Mouse (Mus musculus) limb, embryonic 15.5 days (tissue): ENCODE data around the gene Gpr152. TPM values are rescaled to one million over a fixed set of nuclear protein-coding genes. Genes with fewer than 3 reads are reported as not detected.

ENCODE experiments used
- ATAC-seq: fragments of 200-750 bp; cut with Nextera tagmentation; 2 replicates; pipeline ENCODE4 v1.8.0; 2017; ENCODE audit warnings: low read depth, moderate TSS enrichment; ENCODE audit not compliant: insufficient number of reproducible peaks, low FRiP score, low TSS enrichment
- H3K27ac ChIP-seq: fragments of 300-500 bp; sonication (generic); 2 replicates; pipeline ENCODE4 v1.5.1; 2015; ENCODE audit warnings: moderate library complexity, mild to moderate bottlenecking, inconsistent platforms
- H3K27me3 ChIP-seq: fragments of 300-500 bp; sonication (generic); 2 replicates; pipeline ENCODE4 v1.6.1; 2015; ENCODE audit warnings: inconsistent platforms
- H3K36me3 ChIP-seq: fragments of 300-500 bp; sonication (generic); 2 replicates; pipeline ENCODE4 v1.6.1; 2015; ENCODE audit warnings: inconsistent platforms
- H3K4me1 ChIP-seq: fragments of 300-500 bp; sonication (generic); 2 replicates; pipeline ENCODE4 v1.6.1; 2015; ENCODE audit warnings: inconsistent platforms
- H3K4me2 ChIP-seq: fragments of 300-500 bp; sonication (generic); 2 replicates; pipeline ENCODE4 v1.6.1; 2015; ENCODE audit warnings: mild to moderate bottlenecking, inconsistent platforms
- H3K4me3 ChIP-seq: fragments of 300-500 bp; sonication (generic); 2 replicates; pipeline ENCODE4 v1.5.1; 2015; ENCODE audit warnings: mild to moderate bottlenecking, inconsistent platforms
- H3K9ac ChIP-seq: fragments of 300-500 bp; sonication (generic); 2 replicates; pipeline ENCODE4 v1.6.1; 2015; ENCODE audit warnings: inconsistent platforms
- H3K9me3 ChIP-seq: fragments of 300-500 bp; sonication (generic); 2 replicates; pipeline ENCODE4 v1.6.1; 2016; ENCODE audit warnings: inconsistent platforms
- WGBS: fragments of 180-500 bp; shearing (Covaris S2); methylation state at CpG from one replicate; pipeline ENCODE4 v1.1.7; 2015; 5-methylcytosine and 5-hydroxymethylcytosine counted together
- polyA plus RNA-seq: library from polyadenylated mRNA; unstranded; fragments of >200 nt; fragmentation: Nextera tagmentation; extraction: Ambion mirVana; gene quantifications from 2 replicates; pipeline ENCODE4 v1.2.1, GENCODE M21; 2015

Gpr152 gene
- polyA plus RNA-seq, 1 experiment from 2014 or later = not detected

DNA sequence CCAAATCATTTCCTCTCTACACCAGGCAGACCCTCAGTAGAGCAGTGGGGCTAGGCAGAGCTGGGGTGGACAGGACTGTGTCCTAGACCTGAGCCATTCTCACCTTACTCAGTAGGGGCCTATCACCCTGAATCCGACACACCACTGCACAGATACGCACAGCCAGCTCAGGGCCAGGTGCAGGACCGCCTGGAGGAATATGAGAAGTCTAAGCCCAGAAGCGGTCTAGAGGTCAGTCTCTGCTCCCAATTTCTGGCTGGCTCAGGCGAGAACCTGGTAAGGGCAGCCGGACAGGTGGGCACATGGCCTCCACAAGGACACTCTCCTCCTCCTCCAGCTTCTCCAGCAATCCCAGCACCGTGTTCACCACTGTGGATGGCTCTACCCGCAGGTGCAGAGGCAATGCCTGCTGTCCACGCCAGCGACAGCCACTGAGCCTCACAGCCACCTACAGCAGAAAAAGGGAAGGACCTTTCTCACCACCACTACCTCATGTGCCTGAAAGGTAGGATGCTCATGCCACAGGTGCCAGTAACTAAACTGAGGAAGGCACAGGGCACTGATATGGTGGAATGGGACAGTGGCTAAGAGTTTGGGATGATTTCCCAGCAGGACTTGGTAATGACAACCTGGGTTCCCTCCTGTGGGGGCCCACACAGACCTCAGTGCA, 31.3 kb downstream of the Gpr152 start:
- Histone ChIP-seq H3K36me3 (no peaks in the 10 kb centered on the region), H3K9me3 (no peaks in the 10 kb centered on the region), H3K4me2 (no peak overlapping the region), H3K4me3 (no peak overlapping the region), H3K27me3 (no peaks in the 10 kb centered on the region), H3K4me1 (peaks cover 39% of the 10 kb centered on the region), H3K27ac (peak overlapping the region; percentile 96), H3K9ac (no peak overlapping the region)
- no peak for ATAC-seq
- 84% methylated on average over 10 of the region's 10 CpGs for WGBS

DNA sequence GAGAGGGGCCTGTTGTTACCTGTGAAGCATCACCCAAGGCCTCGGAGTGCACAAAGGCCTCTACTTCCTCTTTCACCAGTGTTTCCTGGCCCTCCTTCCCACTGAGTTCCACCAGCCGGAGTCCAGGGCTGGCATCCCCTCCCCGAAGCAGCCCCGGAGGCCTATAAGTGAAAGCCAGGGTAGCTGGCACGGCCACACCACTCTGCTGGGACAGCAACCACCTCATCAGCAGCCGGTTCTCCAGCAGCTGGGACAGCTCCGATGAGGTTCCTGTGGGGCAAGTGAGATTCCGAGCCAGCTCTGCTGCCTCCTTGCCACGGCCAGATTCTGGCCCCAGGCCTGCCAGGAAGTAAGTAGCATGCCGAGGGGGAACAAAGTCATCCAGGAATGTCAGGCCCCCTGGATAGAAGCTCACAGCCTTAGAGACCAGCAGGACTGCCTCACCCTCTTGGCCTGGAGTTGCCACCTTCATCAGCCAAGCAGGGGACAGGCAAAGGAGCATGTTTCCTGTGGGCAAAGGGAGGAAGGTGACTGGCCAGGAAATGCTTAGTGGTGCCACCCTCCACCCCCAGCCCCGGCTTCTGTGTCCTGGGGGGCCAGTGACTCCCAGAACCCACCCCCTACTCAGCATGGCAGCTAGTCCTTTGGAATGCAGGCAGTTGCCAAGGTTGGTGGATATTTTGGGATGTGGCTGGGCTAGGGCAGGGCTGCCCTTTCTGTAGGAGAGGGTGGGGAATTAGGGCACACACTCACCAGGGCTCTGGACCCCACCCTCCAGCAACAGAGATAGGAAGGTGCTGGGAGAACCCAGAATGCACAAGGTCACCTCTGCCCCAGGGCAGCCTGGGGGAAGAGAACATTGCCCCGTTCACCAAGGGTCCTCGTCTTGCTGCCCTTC, 32.1 kb downstream of the Gpr152 start:
- WGBS = 43% methylated on average over 13 of the region's 13 CpGs
- Histone ChIP-seq H3K27ac (peak overlapping the region; percentile 66), H3K36me3 (no peaks in the 10 kb centered on the region), H3K27me3 (no peaks in the 10 kb centered on the region), H3K4me3 (no peak overlapping the region), H3K4me1 (peaks cover 39% of the 10 kb centered on the region), H3K9ac (no peak overlapping the region), H3K9me3 (no peaks in the 10 kb centered on the region), H3K4me2 (no peak overlapping the region)
- no peak for ATAC-seq

DNA sequence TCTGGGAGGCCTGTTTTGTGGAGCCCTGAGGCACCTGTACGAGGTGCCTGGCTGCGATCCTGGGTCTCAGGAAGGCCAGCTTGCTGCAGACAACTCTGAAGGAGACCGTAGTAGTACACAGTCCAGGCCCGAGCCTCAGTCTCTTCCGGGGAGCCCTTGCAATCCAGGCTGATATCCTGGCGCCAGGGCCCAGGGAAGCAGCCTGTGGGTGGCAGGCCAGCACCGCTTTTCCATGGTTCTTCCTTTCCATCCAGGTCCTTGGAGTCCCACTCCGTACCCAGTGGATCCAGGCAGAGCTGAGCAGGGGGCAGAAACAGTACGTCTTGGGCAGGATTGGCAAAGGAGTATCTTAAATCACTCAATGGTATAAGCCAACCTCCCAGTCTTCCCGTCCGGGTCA, 33.3 kb downstream of the Gpr152 start:
- no peaks in the 10 kb centered on the region for H3K9me3 ChIP-seq
- H3K4me3 ChIP-seq = no peak overlapping the region
- H3K36me3 ChIP-seq = no peaks in the 10 kb centered on the region
- ATAC-seq = no peak
- WGBS = 58% methylated on average over 11 of the region's 11 CpGs
- no peak overlapping the region for H3K9ac ChIP-seq
- no peak overlapping the region for H3K4me2 ChIP-seq
- peaks cover 39% of the 10 kb centered on the region for H3K4me1 ChIP-seq
- H3K27me3 ChIP-seq = no peaks in the 10 kb centered on the region
- H3K27ac ChIP-seq = no peak overlapping the region

DNA sequence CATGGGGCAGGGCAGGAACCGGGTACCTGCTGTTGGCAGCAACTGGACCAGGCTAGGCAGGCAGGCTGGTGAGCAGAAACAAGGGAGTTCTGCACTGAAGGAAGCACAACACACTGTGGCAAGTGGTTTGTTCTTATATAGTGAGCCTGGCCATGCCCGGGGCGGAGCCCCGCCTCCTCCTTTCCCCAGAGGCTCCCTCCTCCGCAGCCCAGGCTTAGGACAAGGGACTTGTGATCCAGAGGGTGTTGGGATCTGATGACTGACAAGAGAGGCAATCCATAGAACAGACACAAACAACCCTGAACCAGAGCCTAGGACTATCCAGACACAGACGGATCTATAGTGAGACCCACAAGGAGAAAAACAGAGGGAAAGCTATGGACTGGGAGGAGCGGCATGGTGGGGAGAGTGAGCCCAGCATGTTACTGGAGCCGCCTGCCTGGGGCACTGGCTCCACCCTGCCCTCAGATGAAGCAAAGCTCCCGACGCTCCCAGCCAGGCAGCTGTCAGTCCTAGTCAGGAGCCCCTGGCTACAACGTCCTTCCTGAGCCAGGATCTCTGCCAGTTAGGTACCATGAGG, 35.9 kb downstream of the Gpr152 start, which contains the start of gene Carns1:
Carns1 (minus strand) TSS at position 112 of the 580 bp plus-strand sequence.
- H3K4me1 ChIP-seq = peaks cover 27% of the 10 kb centered on the region
- H3K27ac ChIP-seq = peak within 1 kb of the TSS; percentile 29; the same call in 1 of the 2 replicates
- 5% methylated on average over 11 of the region's 11 CpGs for WGBS
- H3K36me3 ChIP-seq = no peaks in the 10 kb centered on the region
- no peaks in the 10 kb centered on the region for H3K9me3 ChIP-seq
- H3K4me2 ChIP-seq = peak within 1 kb of the TSS; percentile 35
- 0 out of 2 replicates have a peak within 1 kb of the TSS, but pooled peaks have one; percentile 23 for H3K9ac ChIP-seq
- H3K4me3 ChIP-seq = no peak within 1 kb of the TSS
- no peaks in the 10 kb centered on the region for H3K27me3 ChIP-seq
- ATAC-seq = peak; percentile 49; the same call in 1 of the 2 replicates

DNA sequence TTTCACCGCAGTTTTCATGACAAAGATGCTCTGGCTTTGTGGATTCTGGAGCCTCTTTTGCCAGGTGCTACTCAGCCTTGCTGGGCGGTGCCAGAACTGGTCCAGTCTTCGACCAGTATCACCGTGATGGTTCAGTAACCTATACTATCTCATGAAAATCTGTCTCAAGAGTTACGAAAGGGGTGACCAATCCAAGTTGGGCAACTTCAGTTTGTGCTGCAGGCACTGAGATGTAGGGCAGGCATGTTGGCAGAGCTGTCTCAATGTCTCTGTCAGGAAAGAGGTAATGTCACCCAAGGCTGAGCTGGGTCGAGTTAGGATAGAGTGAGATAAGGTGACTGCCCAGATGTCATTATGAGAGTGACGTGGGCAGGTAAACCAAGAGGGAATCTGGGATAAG, 40.8 kb downstream of the Gpr152 start:
- peaks cover 14% of the 10 kb centered on the region for H3K4me1 ChIP-seq
- no peak overlapping the region for H3K27ac ChIP-seq
- H3K27me3 ChIP-seq = no peaks in the 10 kb centered on the region
- no peak for ATAC-seq
- H3K4me2 ChIP-seq = no peak overlapping the region
- WGBS = 88% methylated on average over 7 of the region's 7 CpGs
- no peak overlapping the region for H3K4me3 ChIP-seq
- H3K36me3 ChIP-seq = no peaks in the 10 kb centered on the region
- no peak overlapping the region for H3K9ac ChIP-seq
- H3K9me3 ChIP-seq = no peaks in the 10 kb centered on the region

DNA sequence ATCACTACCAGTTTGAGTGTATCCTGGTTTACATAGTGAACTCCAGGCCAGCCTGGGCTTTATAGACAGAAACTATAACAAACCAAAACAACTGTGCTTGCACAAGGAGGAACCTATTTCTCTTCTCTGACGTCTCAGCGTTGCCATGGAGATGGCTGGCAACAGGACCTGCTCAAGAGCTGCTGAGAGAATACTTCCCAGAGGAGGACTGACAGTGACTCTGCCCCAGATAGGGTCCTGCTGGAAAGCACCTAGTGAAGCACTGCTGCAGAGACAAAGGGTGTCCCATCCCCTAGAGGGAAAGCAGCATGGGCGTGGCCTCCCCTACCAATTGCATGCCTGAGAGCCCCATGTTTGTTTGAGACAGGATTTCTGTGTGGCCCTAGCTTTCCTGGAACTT, 42.3 kb downstream of the Gpr152 start:
- Histone ChIP-seq H3K36me3 (no peaks in the 10 kb centered on the region), H3K9me3 (no peaks in the 10 kb centered on the region), H3K4me3 (no peak overlapping the region), H3K4me1 (peaks cover 11% of the 10 kb centered on the region), H3K9ac (no peak overlapping the region), H3K27me3 (no peaks in the 10 kb centered on the region), H3K27ac (no peak overlapping the region), H3K4me2 (no peak overlapping the region)
- ATAC-seq = no peak
- 37% methylated on average over 3 of the region's 3 CpGs for WGBS

DNA sequence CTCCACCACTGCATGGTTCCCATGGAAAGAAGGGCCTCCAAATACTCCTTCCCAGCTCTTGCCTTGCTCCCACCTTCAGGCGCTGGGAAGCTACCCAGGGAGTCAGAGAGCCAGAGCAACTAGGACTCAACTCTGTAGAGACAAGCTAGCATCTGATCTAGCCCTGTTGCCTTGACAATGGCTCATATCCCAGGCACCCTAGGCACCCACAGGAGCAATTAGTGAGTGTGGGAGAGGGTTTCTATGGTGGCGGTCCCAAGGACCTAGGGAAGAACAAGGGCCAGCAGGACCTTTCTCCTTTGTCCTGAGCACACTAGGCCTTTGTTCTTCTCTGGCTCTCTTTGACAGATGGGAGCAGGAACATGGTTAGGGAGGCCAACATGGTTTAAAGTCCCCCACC, 44.1 kb downstream of the Gpr152 start:
- Histone ChIP-seq H3K4me3 (no peak overlapping the region), H3K4me1 (peaks cover 11% of the 10 kb centered on the region), H3K4me2 (no peak overlapping the region), H3K27ac (no peak overlapping the region), H3K27me3 (no peaks in the 10 kb centered on the region), H3K36me3 (no peaks in the 10 kb centered on the region), H3K9me3 (no peaks in the 10 kb centered on the region), H3K9ac (no peak overlapping the region)
- no peak for ATAC-seq
- WGBS = 86% methylated on average over 2 of the region's 2 CpGs

DNA sequence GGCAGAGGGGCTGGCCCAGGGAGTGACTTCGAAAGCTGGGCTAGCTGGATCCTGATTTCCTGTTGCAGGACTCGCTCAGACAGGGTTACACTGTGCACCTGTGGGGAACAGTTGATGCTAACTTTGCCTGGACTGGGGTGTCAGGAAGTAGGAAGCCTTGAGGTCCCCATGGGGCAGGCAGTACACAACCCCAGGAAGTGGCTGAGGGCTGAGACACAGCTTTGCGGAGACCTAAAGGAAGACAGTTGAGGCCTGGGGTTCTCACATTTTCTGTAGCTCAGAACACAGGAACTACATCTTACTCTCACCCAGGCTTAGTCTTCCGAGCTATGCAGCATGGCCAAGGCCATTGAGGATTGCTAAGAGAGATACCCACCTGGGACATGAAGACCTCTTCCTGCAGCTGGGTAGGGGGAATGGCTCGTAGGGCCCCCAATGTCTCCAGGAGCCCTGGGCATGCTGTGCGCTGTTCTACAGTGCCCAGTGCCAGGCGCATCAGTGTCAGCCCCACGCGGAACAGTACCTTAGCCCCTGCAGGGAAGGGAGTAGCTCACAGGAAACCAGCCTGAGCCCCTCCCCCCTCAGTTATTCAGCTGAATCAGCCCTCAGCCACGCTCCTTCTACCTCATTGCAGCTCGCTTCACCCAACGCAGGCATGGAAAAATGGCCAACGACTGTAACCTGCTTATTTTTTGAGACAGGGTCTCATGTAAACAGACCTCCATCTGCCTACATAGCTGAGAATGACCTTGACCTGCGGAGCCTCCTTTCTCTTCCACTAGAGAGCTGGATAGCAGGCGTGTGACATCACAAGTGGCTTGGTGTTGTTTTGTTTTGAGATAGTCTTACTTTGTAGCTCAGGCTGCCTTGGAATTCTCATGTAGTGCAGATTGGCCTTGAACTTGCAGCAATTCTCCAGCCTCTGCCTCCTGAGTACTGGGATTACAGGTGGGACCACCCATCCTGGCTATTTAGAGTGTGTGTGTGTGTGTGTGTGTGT, 45.7 kb downstream of the Gpr152 start:
- Histone ChIP-seq H3K4me2 (no peak overlapping the region), H3K27me3 (no peaks in the 10 kb centered on the region), H3K27ac (peak overlapping the region; percentile 34; the same call in 1 of the 2 replicates), H3K36me3 (no peaks in the 10 kb centered on the region), H3K4me3 (no peak overlapping the region), H3K4me1 (peaks cover 11% of the 10 kb centered on the region), H3K9me3 (no peaks in the 10 kb centered on the region), H3K9ac (no peak overlapping the region)
- 59% methylated on average over 15 of the region's 15 CpGs for WGBS
- ATAC-seq = no peak

DNA sequence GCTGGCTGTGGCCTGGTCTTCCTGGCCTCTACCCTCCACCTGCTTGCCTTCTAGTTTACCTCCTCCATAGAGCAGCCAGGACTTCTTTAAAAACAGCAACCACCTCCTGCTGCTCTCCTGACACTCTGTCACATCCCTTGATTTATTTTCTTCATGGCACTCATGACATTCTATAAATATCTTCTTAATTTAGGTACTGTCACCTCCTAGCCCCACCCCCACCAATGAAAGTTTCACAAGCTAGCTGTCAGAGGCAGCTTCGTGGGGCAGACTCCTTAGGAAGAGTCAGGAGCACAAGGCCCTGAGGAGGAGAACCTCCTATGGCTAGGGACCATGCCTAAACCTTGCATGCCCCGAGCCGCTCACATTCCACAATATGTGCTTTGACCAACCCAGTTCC, 47.7 kb downstream of the Gpr152 start:
- Histone ChIP-seq H3K4me3 (no peak overlapping the region), H3K27ac (no peak overlapping the region), H3K4me2 (no peak overlapping the region), H3K9ac (no peak overlapping the region), H3K36me3 (no peaks in the 10 kb centered on the region), H3K4me1 (peaks cover 22% of the 10 kb centered on the region), H3K9me3 (no peaks in the 10 kb centered on the region), H3K27me3 (no peaks in the 10 kb centered on the region)
- ATAC-seq = no peak
- 58% methylated on average over 3 of the region's 3 CpGs for WGBS

DNA sequence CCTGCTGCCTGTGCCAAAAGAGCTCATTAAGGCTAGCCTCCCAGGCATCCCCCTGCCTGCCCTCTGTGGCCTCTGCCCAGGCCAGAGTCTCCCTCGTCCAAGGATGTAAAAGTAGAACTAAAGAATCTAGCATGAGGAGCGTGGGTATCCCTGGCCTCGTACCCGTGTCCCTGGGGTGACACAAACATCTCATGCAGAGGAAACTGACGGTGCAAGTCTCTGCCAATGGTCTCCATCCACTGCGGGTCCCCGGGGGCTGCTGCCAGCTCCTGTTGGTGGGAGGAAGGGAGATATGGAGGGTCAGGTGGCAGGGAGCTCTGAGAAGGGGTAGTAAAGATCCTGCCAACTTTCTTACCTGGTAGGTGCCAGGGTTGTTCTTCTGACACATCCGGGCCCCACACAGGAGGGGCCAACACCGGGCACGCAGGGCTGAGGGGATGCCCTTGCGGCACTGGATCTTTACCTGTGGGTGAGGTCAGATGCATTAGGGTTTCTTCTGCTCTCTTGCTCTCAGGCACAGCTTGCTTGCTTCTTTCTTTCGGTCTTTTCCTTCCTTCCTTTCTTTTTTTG, 49.5 kb downstream of the Gpr152 start:
- Histone ChIP-seq H3K9me3 (no peaks in the 10 kb centered on the region), H3K4me2 (no peak overlapping the region), H3K4me1 (peaks cover 37% of the 10 kb centered on the region), H3K27me3 (no peaks in the 10 kb centered on the region), H3K4me3 (no peak overlapping the region), H3K27ac (no peak overlapping the region), H3K9ac (no peak overlapping the region), H3K36me3 (peaks cover 9% of the 10 kb centered on the region)
- WGBS = 84% methylated on average over 12 of the region's 12 CpGs
- no peak for ATAC-seq

DNA sequence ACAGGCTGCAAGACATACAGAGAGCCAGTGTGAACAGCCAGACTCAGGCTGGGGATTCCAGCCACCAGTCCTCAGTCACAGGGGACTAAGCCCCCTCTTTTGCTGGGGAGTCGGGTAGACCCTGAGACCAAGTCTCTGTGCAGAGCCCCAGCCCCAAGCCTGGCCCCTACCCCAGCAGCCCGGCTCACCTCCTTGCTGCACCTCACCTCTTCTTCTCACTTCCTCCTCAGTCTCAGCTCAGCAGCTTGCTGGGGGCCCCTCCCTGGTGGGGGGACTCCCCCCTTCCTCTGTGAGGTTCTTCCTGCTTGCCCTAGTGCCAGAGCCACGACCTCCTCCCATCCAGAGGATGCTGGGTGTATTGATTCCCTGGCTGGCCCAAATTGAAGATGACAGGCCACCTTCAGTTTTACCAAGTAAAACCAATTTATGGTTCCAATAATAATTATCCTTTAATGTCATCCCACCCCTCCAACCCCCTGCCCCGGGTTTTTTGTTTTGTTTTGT, 51.3 kb downstream of the Gpr152 start, which contains the start of gene Tbc1d10c:
Tbc1d10c (minus strand) TSS at position 454 of the 504 bp plus-strand sequence.
- Histone ChIP-seq H3K4me1 (peaks cover 42% of the 10 kb centered on the region), H3K9me3 (no peaks in the 10 kb centered on the region), H3K4me3 (peak within 1 kb of the TSS; percentile 89), H3K36me3 (peaks cover 27% of the 10 kb centered on the region), H3K27ac (peak within 1 kb of the TSS; percentile 98), H3K4me2 (peak within 1 kb of the TSS; percentile 76), H3K27me3 (no peaks in the 10 kb centered on the region), H3K9ac (peak within 1 kb of the TSS; percentile 96)
- no peak for ATAC-seq
- 51% methylated on average over 4 of the region's 4 CpGs for WGBS
